Mouse (Mus musculus): Measurements from ENCODE around the gene Gpatch2l.

GRCm38 (mm10) chr12:86276463-86276862 lies 34.8 kb downstream of the Gpatch2l start:
- no peak for TF ChIP-seq CTCF (IDR thresholded peaks at IDR 0.05; ENCODE audit: insufficient read depth, low read length)
- TF ChIP-seq POLR2A (IDR thresholded peaks at IDR 0.05; ENCODE audit: borderline replicate concordance, extremely low read depth, low read depth, low read length), result no peak

Data from lung, adult 2 months (tissue).